Mouse (Mus musculus) heart, postnatal 0 days (tissue): Measurements from ENCODE around the gene Gm3409. TPM values are rescaled to one million over a fixed set of nuclear protein-coding genes. Genes with fewer than 3 reads are reported as not detected.
A peak's percentile ranks its signal among the peaks of the same experiment; 100 is the strongest.

Source experiments
- ATAC-seq: fragments of 200-750 bp; cut with Nextera tagmentation; 2 replicates; pipeline ENCODE4 v1.8.0; 2017; ENCODE audit warnings: low read depth, moderate number of reproducible peaks, moderate library complexity; ENCODE audit not compliant: insufficient read depth
- DNase-seq: peaks from one replicate; pipeline ENCODE4 v3.0.0-alpha.2; 2016; ENCODE audit warnings: low spot score
- H3K27ac ChIP-seq: fragments of 300-500 bp; sonication (generic); 2 replicates; pipeline ENCODE4 v1.5.1; 2014; ENCODE audit warnings: low read depth, mild to moderate bottlenecking
- H3K27me3 ChIP-seq: fragments of 300-500 bp; sonication (generic); 2 replicates; pipeline ENCODE4 v1.6.1; 2014; ENCODE audit warnings: low read length, mixed read lengths; ENCODE audit not compliant: control insufficient read depth, insufficient read depth
- H3K36me3 ChIP-seq: fragments of 300-500 bp; sonication (generic); replicated peaks from 2 replicates; pipeline ENCODE4 v1.6.1; 2014; ENCODE audit warnings: low read length, mixed read lengths; ENCODE audit not compliant: control insufficient read depth, insufficient read depth
- H3K4me1 ChIP-seq: fragments of 300-500 bp; sonication (generic); 2 replicates; pipeline ENCODE4 v1.6.1; 2014; ENCODE audit warnings: antibody characterized with exemption; ENCODE audit not compliant: control insufficient read depth, insufficient read depth
- H3K4me2 ChIP-seq: fragments of 300-500 bp; sonication (generic); 2 replicates; pipeline ENCODE4 v1.6.1; 2014; ENCODE audit warnings: low read depth, mild to moderate bottlenecking, low read length, moderate library complexity
- H3K4me3 ChIP-seq: fragments of 300-500 bp; sonication (generic); 2 replicates; pipeline ENCODE4 v1.5.1; 2014; ENCODE audit warnings: low read depth, low read length
- H3K9ac ChIP-seq: fragments of 300-500 bp; sonication (generic); replicated peaks from 2 replicates; pipeline ENCODE4 v1.6.1; 2014; ENCODE audit warnings: low read depth, low read length, mixed read lengths
- H3K9me3 ChIP-seq: fragments of 300-500 bp; sonication (generic); replicated peaks from 2 replicates; pipeline ENCODE4 v1.6.1; 2016; ENCODE audit warnings: low read length; ENCODE audit not compliant: control insufficient read depth
- CTCF ChIP-seq: IDR thresholded peaks from 2 replicates; pipeline ENCODE4 v1.5.1; 2016; ENCODE audit warnings: antibody characterized with exemption, control low read depth, low read depth
- EP300 ChIP-seq: IDR thresholded peaks from 2 replicates; pipeline ENCODE4 v1.6.1; 2016; ENCODE audit warnings: antibody characterized with exemption, low read depth
- WGBS: fragments of 180-500 bp; shearing (Covaris S2); extraction: QIAGEN DNeasy Blood & Tissue Kit; methylation state at CpG from one replicate; pipeline ENCODE4 v1.1.7; 2014; 5-methylcytosine and 5-hydroxymethylcytosine counted together
- polyA plus RNA-seq: library from polyadenylated mRNA; unstranded; fragments of >200 nt; fragmentation: Nextera tagmentation; extraction: Ambion mirVana; gene quantifications from 2 replicates; pipeline ENCODE4 v1.2.1, GENCODE M21; 2015
- total RNA-seq: library from RNA; depleted of rRNA; stranded (reverse); fragments of >200 nt; gene quantifications from 2 replicates; pipeline ENCODE4 v1.2.3, GENCODE M21; 2014; ENCODE audit warnings: low replicate concordance; rRNA removed

Gene Gm3409
- total and polyA plus RNA-seq, 2 experiments from 2014 or later, result not detected

DNA sequence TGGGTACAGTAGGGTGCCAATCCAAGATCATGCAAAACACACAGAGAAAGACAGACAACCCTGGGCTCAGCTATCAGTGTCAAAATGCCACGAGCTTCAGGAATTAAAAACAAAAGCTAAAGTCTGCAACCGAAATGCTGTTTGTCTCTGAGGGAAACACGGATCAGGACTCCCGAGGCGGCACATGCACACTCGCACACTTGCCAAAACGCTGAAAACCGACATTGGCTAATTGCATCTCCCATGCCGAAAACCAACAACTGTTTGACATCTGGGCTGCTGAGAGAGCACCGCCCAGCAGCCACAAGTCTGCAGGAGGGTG, 46.7 kb downstream of the Gm3409 start:
- no peak for ATAC-seq
- DNase-seq, result no peak
- Histone ChIP-seq H3K27ac (no peak overlapping the region), H3K4me2 (peak overlapping the region; percentile 75), H3K9ac (no peak overlapping the region), H3K4me3 (peak overlapping the region; percentile 50), H3K4me1 (no peaks in the 10 kb centered on the region), H3K27me3 (peaks cover 39% of the 10 kb centered on the region), H3K9me3 (no peaks in the 10 kb centered on the region), H3K36me3 (no peaks in the 10 kb centered on the region)
- no peak for TF ChIP-seq EP300
- TF ChIP-seq CTCF, result no peak
- WGBS, result 14% methylated on average over 10 of the region's 10 CpGs

- Histone ChIP-seq H3K36me3 (no peaks in the 10 kb centered on the region), H3K27me3 (peaks cover 39% of the 10 kb centered on the region), H3K4me1 (no peaks in the 10 kb centered on the region), H3K4me3 (peak within 1 kb of the TSS; percentile 50), H3K27ac (no peak within 1 kb of the TSS), H3K9ac (no peak within 1 kb of the TSS), H3K4me2 (peak within 1 kb of the TSS; percentile 75), H3K9me3 (no peaks in the 10 kb centered on the region)
- ATAC-seq, result no peak
- TF ChIP-seq EP300 (no peak), CTCF (no peak)
- no peak for DNase-seq
- WGBS, result 2% methylated on average over 62 of the region's 64 CpGs
Observed at GRCm38 (mm10) chr5:146584478-146585306, 47.2 kb downstream of the Gm3409 start, which contains the start of gene Gpr12. Gene Gpr12, minus strand, starts transcription at chr5:146585239.

DNA sequence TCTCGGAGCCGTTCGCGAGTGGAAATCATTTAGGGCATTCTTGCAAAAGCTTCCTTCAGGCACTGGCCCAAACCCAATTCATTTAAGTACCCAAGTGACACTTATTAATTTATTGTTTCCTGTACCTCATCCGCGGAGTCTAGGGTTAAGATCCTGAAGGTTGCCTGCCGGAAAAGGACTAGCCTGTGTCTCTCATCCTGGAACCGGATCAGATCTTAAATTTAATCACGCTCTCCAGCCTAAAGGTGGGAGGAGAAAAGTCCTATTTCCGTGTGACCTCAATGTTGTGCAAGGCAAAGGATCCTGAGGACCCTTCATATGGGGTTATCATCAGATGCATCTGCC, 47.8 kb downstream of the Gm3409 start:
- H3K4me2 ChIP-seq, result peak overlapping the region; percentile 75
- H3K27me3 ChIP-seq, result peaks cover 39% of the 10 kb centered on the region
- H3K9ac ChIP-seq, result no peak overlapping the region
- TF ChIP-seq CTCF, result no peak
- no peak for TF ChIP-seq EP300
- no peaks in the 10 kb centered on the region for H3K36me3 ChIP-seq
- no peak overlapping the region for H3K27ac ChIP-seq
- no peaks in the 10 kb centered on the region for H3K9me3 ChIP-seq
- peak overlapping the region; percentile 50 for H3K4me3 ChIP-seq
- no peaks in the 10 kb centered on the region for H3K4me1 ChIP-seq
- 16% methylated on average over 10 of the region's 10 CpGs for WGBS
- no peak for DNase-seq
- ATAC-seq, result no peak

GRCm38 (mm10) chr5:146586357-146587070, 49.1 kb downstream of the Gm3409 start:
- H3K9me3 ChIP-seq, result no peaks in the 10 kb centered on the region
- ATAC-seq (no peak), DNase-seq (no peak)
- H3K27ac ChIP-seq, result no peak overlapping the region
- H3K4me1 ChIP-seq, result no peaks in the 10 kb centered on the region
- H3K4me3 ChIP-seq, result no peak overlapping the region
- TF ChIP-seq CTCF (no peak), EP300 (no peak)
- H3K27me3 ChIP-seq, result peaks cover 39% of the 10 kb centered on the region
- H3K4me2 ChIP-seq, result no peak overlapping the region
- H3K36me3 ChIP-seq, result no peaks in the 10 kb centered on the region
- WGBS, result 59% methylated on average over 8 of the region's 8 CpGs
- H3K9ac ChIP-seq, result no peak overlapping the region

Other genes starting within 250 kb of the Gm3409 start
- 0.23 TPM in 1 of 2 replicates, not detected in the other for gene Wasf3, start 152.7 kb upstream of the Gm3409 start, total RNA-seq
- 0.08 and 0.11 TPM in 2 replicates for gene Wasf3, start 152.7 kb upstream of the Gm3409 start, polyA plus RNA-seq
- not detected in 2 replicates for gene Gm6408, start 55.7 kb upstream of the Gm3409 start, total RNA-seq
- gene Gm6408, start 55.7 kb upstream of the Gm3409 start, polyA plus RNA-seq, result not detected in 2 replicates
- not detected in 2 replicates for gene Gm6370, start 46.3 kb upstream of the Gm3409 start, total RNA-seq
- gene Gm6370, start 46.3 kb upstream of the Gm3409 start, polyA plus RNA-seq, result not detected in 2 replicates
- gene 4930449I24Rik, start 35.2 kb upstream of the Gm3409 start, total RNA-seq, result not detected in 2 replicates
- not detected in 2 replicates for gene 4930449I24Rik, start 35.2 kb upstream of the Gm3409 start, polyA plus RNA-seq
- gene Gm3402, start 23.5 kb upstream of the Gm3409 start, total RNA-seq, result not detected in 2 replicates
- gene Gm3402, start 23.5 kb upstream of the Gm3409 start, polyA plus RNA-seq, result not detected in 2 replicates
- gene Gm3404, start 11.8 kb upstream of the Gm3409 start, total RNA-seq, result not detected in 2 replicates
- gene Gm3404, start 11.8 kb upstream of the Gm3409 start, polyA plus RNA-seq, result not detected in 2 replicates
- not detected in 2 replicates for gene Gm3415, start 18.5 kb downstream of the Gm3409 start, total RNA-seq
- not detected in 2 replicates for gene Gm3415, start 18.5 kb downstream of the Gm3409 start, polyA plus RNA-seq
- not detected in 2 replicates for gene Gpr12, start 47.6 kb downstream of the Gm3409 start, total RNA-seq
- not detected in 2 replicates for gene Gpr12, start 47.6 kb downstream of the Gm3409 start, polyA plus RNA-seq